Mouse (Mus musculus) heart, embryonic 11.5 days (tissue): ENCODE measurements around the gene Stra6. TPM values are rescaled to one million over a fixed set of nuclear protein-coding genes. Genes with fewer than 3 reads are reported as not detected.

Experiments
- ATAC-seq: fragments of 200-750 bp; cut with Nextera tagmentation; replicated peaks from 2 replicates; pipeline ENCODE4 v1.8.0; 2017; ENCODE audit warnings: moderate library complexity; ENCODE audit not compliant: insufficient number of reproducible peaks, low FRiP score, low TSS enrichment
- H3K27ac ChIP-seq: fragments of 300-500 bp; sonication (generic); 2 replicates; pipeline ENCODE4 v1.5.1; 2014; ENCODE audit warnings: mild to moderate bottlenecking, low read depth, low read length
- H3K27me3 ChIP-seq: fragments of 300-500 bp; sonication (generic); 2 replicates; pipeline ENCODE4 v1.6.1; 2014; ENCODE audit warnings: mild to moderate bottlenecking, low read length, mixed read lengths; ENCODE audit not compliant: control insufficient read depth, insufficient read depth
- H3K36me3 ChIP-seq: fragments of 300-500 bp; sonication (generic); 2 replicates; pipeline ENCODE4 v1.6.1; 2014; ENCODE audit warnings: mild to moderate bottlenecking, low read length, moderate library complexity, mixed read lengths; ENCODE audit not compliant: control insufficient read depth, insufficient read depth
- H3K4me1 ChIP-seq: fragments of 300-500 bp; sonication (generic); 2 replicates; pipeline ENCODE4 v1.6.1; 2014; ENCODE audit warnings: low read length; ENCODE audit not compliant: control insufficient read depth, insufficient read depth
- H3K4me2 ChIP-seq: fragments of 300-500 bp; sonication (generic); 2 replicates; pipeline ENCODE4 v1.6.1; 2014; ENCODE audit warnings: mild to moderate bottlenecking, moderate library complexity
- H3K4me3 ChIP-seq: fragments of 300-500 bp; sonication (generic); 2 replicates; pipeline ENCODE4 v1.5.1; 2014; ENCODE audit warnings: low read depth, low read length
- H3K9ac ChIP-seq: fragments of 300-500 bp; sonication (generic); 2 replicates; pipeline ENCODE4 v1.6.1; 2014; ENCODE audit warnings: mild to moderate bottlenecking, low read depth, low read length, moderate library complexity
- H3K9me3 ChIP-seq: fragments of 300-500 bp; sonication (generic); replicated peaks from 2 replicates; pipeline ENCODE4 v1.6.1; 2016; ENCODE audit warnings: low read length; ENCODE audit not compliant: control insufficient read depth
- WGBS: fragments of 180-500 bp; shearing (Covaris S2); extraction: QIAGEN DNeasy Blood & Tissue Kit; methylation state at CpG from one replicate; pipeline ENCODE4 v1.1.7; 2014; ENCODE audit not compliant: insufficient replicate concordance; 5-methylcytosine and 5-hydroxymethylcytosine counted together
- polyA plus RNA-seq: library from polyadenylated mRNA; unstranded; fragments of >200 nt; fragmentation: Nextera tagmentation; extraction: Ambion mirVana; gene quantifications from 2 replicates; pipeline ENCODE4 v1.2.1, GENCODE M21; 2014

The Stra6 gene
- polyA plus RNA-seq, 1 experiment from 2014 or later, result 4.0 TPM

GRCm38 (mm10) chr9:58067546-58067945 is 4.0 kb downstream of the Stra6 start:
- WGBS, result 68% methylated on average over 3 of the region's 3 CpGs
- Histone ChIP-seq H3K27me3 (peaks cover 18% of the 10 kb centered on the region), H3K9me3 (no peaks in the 10 kb centered on the region), H3K36me3 (no peaks in the 10 kb centered on the region), H3K4me1 (peaks cover 17% of the 10 kb centered on the region), H3K9ac (no peak overlapping the region), H3K4me3 (no peak overlapping the region), H3K4me2 (no peak overlapping the region), H3K27ac (no peak overlapping the region)
- ATAC-seq, result no peak

- no peak overlapping the region for H3K4me3 ChIP-seq
- 30% methylated on average over 3 of the region's 3 CpGs for WGBS
- H3K4me1 ChIP-seq, result no peaks in the 10 kb centered on the region
- no peak overlapping the region for H3K4me2 ChIP-seq
- H3K36me3 ChIP-seq, result no peaks in the 10 kb centered on the region
- ATAC-seq, result no peak
- no peaks in the 10 kb centered on the region for H3K9me3 ChIP-seq
- H3K9ac ChIP-seq, result no peak overlapping the region
- no peak overlapping the region for H3K27ac ChIP-seq
- H3K27me3 ChIP-seq, result peaks cover 17% of the 10 kb centered on the region; the same call in 1 of the 2 replicates
Observed at GRCm38 (mm10) chr9:58074561-58074960, 11.0 kb downstream of the Stra6 start.

- peaks cover 10% of the 10 kb centered on the region for H3K27me3 ChIP-seq
- no peak overlapping the region for H3K9ac ChIP-seq
- H3K27ac ChIP-seq, result no peak overlapping the region
- ATAC-seq, result no peak
- H3K4me1 ChIP-seq, result peaks cover 8% of the 10 kb centered on the region
- no peak overlapping the region for H3K4me2 ChIP-seq
- no peaks in the 10 kb centered on the region for H3K36me3 ChIP-seq
- no peaks in the 10 kb centered on the region for H3K9me3 ChIP-seq
- no peak overlapping the region for H3K4me3 ChIP-seq
- 12% methylated on average over 8 of the region's 8 CpGs for WGBS
Observed at GRCm38 (mm10) chr9:58084586-58084985, 21.0 kb downstream of the Stra6 start.

GRCm38 (mm10) chr9:58085074-58085473 is 21.5 kb downstream of the Stra6 start:
- Histone ChIP-seq H3K9me3 (no peaks in the 10 kb centered on the region), H3K4me1 (peaks cover 8% of the 10 kb centered on the region), H3K4me2 (no peak overlapping the region), H3K4me3 (no peak overlapping the region), H3K27me3 (peaks cover 10% of the 10 kb centered on the region), H3K36me3 (no peaks in the 10 kb centered on the region), H3K27ac (no peak overlapping the region), H3K9ac (no peak overlapping the region)
- ATAC-seq, result no peak
- 23% methylated on average over 2 of the region's 2 CpGs for WGBS

- Histone ChIP-seq H3K36me3 (no peaks in the 10 kb centered on the region), H3K9me3 (no peaks in the 10 kb centered on the region), H3K27me3 (peaks cover 13% of the 10 kb centered on the region), H3K4me2 (no peak overlapping the region), H3K4me3 (no peak overlapping the region), H3K4me1 (peaks cover 8% of the 10 kb centered on the region), H3K9ac (no peak overlapping the region), H3K27ac (no peak overlapping the region)
- no peak for ATAC-seq
- 36% methylated on average over 9 of the region's 9 CpGs for WGBS
Observed at GRCm38 (mm10) chr9:58086203-58086602, 22.6 kb downstream of the Stra6 start.

- H3K4me1 ChIP-seq, result peaks cover 8% of the 10 kb centered on the region
- no peaks in the 10 kb centered on the region for H3K36me3 ChIP-seq
- H3K27ac ChIP-seq, result no peak overlapping the region
- H3K4me2 ChIP-seq, result no peak overlapping the region
- no peak overlapping the region for H3K9ac ChIP-seq
- ATAC-seq, result no peak
- peaks cover 13% of the 10 kb centered on the region for H3K27me3 ChIP-seq
- no peak overlapping the region for H3K4me3 ChIP-seq
- no peaks in the 10 kb centered on the region for H3K9me3 ChIP-seq
- 62% methylated on average over 7 of the region's 7 CpGs for WGBS
Observed at GRCm38 (mm10) chr9:58086861-58087260, 23.3 kb downstream of the Stra6 start.

- 54% methylated on average over 7 of the region's 7 CpGs for WGBS
- H3K27ac ChIP-seq, result no peak overlapping the region
- peaks cover 13% of the 10 kb centered on the region for H3K27me3 ChIP-seq
- H3K4me3 ChIP-seq, result no peak overlapping the region
- no peaks in the 10 kb centered on the region for H3K9me3 ChIP-seq
- H3K4me2 ChIP-seq, result no peak overlapping the region
- no peak overlapping the region for H3K9ac ChIP-seq
- ATAC-seq, result no peak
- H3K36me3 ChIP-seq, result no peaks in the 10 kb centered on the region
- peaks cover 8% of the 10 kb centered on the region for H3K4me1 ChIP-seq
Observed at GRCm38 (mm10) chr9:58087277-58087998, 23.9 kb downstream of the Stra6 start.

- H3K4me2 ChIP-seq, result no peak overlapping the region
- 53% methylated on average over 4 of the region's 4 CpGs for WGBS
- H3K27me3 ChIP-seq, result peaks cover 4% of the 10 kb centered on the region
Observed at GRCm38 (mm10) chr9:58091623-58092425, 28.2 kb downstream of the Stra6 start.

More at GRCm38 (mm10) chr9:58091623-58092425, 28.2 kb downstream of the Stra6 start:
- Histone ChIP-seq H3K4me3 (no peak overlapping the region), H3K27ac (no peak overlapping the region), H3K9ac (no peak overlapping the region), H3K9me3 (no peaks in the 10 kb centered on the region), H3K36me3 (no peaks in the 10 kb centered on the region; the same call in 1 of the 2 replicates), H3K4me1 (no peaks in the 10 kb centered on the region)
- no peak for ATAC-seq
